Mouse (Mus musculus): Measurements from ENCODE around the gene Pla2g2e. TPM values are rescaled to one million over a fixed set of nuclear protein-coding genes. Genes with fewer than 3 reads are reported as not detected.
"Not testable (repeated sequence)": the region's sequence is repeated elsewhere in the genome, so short reads cannot be mapped to it uniquely, and the experiment has no call there.

Pla2g2e gene
- polyA plus RNA-seq, 1 experiment from 2014 or later, result not detected

- Histone ChIP-seq H3K4me3 (ENCODE audit: low read depth, low read length) (no peak overlapping the region), H3K27me3 (ENCODE audit: insufficient read depth, low read length) (peaks cover 9% of the 10 kb centered on the region; the same call in 1 of the 2 replicates), H3K4me2 (no peak overlapping the region), H3K9me3 (ENCODE audit: low read depth, low read length) (no peaks in the 10 kb centered on the region), H3K9ac (no peak overlapping the region), H3K4me1 (ENCODE audit: insufficient read depth) (no peaks in the 10 kb centered on the region), H3K27ac (ENCODE audit: low read depth) (no peak overlapping the region), H3K36me3 (ENCODE audit: insufficient read depth) (no peaks in the 10 kb centered on the region)
- no peak for DNase-seq
- no peak for ATAC-seq (ENCODE audit: insufficient read depth)
- no peak for TF ChIP-seq CTCF (IDR thresholded peaks at IDR 0.05; ENCODE audit: low read depth)
- WGBS, result 81% methylated on average over 7 of the region's 7 CpGs
Observed at GRCm38 (mm10) chr4:138880811-138881584, 3.3 kb downstream of the Pla2g2e start.

- TF ChIP-seq CTCF (IDR thresholded peaks at IDR 0.05; ENCODE audit: low read depth), result no peak
- peak overlapping the region; percentile 44 for H3K4me2 ChIP-seq
- no peaks in the 10 kb centered on the region for H3K9me3 ChIP-seq (ENCODE audit: low read depth, low read length)
- no peaks in the 10 kb centered on the region for H3K36me3 ChIP-seq (ENCODE audit: insufficient read depth)
- no peak overlapping the region for H3K27ac ChIP-seq (ENCODE audit: low read depth)
- peaks cover 9% of the 10 kb centered on the region; the same call in 1 of the 2 replicates for H3K27me3 ChIP-seq (ENCODE audit: insufficient read depth, low read length)
- peak; percentile 62 for DNase-seq
- no peak overlapping the region for H3K4me3 ChIP-seq (ENCODE audit: low read depth, low read length)
- ATAC-seq (ENCODE audit: insufficient read depth), result no peak
- H3K4me1 ChIP-seq (ENCODE audit: insufficient read depth), result no peaks in the 10 kb centered on the region
- 9% methylated on average over 16 of the region's 16 CpGs for WGBS
- H3K9ac ChIP-seq, result no peak overlapping the region
Observed at GRCm38 (mm10) chr4:138882179-138882578, 4.4 kb downstream of the Pla2g2e start.

DNA sequence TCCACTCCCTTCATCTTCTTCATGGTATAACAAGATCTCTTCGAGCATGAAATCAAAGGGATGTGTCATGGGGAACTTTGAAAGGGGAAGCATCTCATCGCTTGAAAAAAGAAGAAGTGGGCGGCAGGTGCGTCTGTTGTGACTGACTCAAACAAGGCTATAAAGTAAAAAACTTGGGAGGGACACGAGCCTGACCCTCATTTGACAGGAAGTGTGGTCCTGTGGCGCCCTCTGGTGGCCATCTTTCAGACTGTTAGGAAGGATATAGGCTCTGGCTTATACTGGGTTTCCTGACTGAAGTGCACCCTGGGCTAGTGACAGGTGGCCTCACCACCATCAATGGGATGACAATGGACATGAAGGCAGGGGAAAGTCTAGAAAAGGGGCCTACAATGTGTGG, 6.5 kb downstream of the Pla2g2e start:
- Histone ChIP-seq H3K36me3 (ENCODE audit: insufficient read depth) (no peaks in the 10 kb centered on the region), H3K9ac (no peak overlapping the region), H3K27me3 (ENCODE audit: insufficient read depth, low read length) (peaks cover 9% of the 10 kb centered on the region; the same call in 1 of the 2 replicates), H3K9me3 (ENCODE audit: low read depth, low read length) (no peaks in the 10 kb centered on the region), H3K27ac (ENCODE audit: low read depth) (no peak overlapping the region), H3K4me1 (ENCODE audit: insufficient read depth) (no peaks in the 10 kb centered on the region), H3K4me3 (ENCODE audit: low read depth, low read length) (no peak overlapping the region), H3K4me2 (no peak overlapping the region)
- TF ChIP-seq CTCF (IDR thresholded peaks at IDR 0.05; ENCODE audit: low read depth), result peak; percentile 91
- 12% methylated on average over 6 of the region's 6 CpGs for WGBS
- ATAC-seq (ENCODE audit: insufficient read depth) (no peak), DNase-seq (peak; percentile 91)

DNA sequence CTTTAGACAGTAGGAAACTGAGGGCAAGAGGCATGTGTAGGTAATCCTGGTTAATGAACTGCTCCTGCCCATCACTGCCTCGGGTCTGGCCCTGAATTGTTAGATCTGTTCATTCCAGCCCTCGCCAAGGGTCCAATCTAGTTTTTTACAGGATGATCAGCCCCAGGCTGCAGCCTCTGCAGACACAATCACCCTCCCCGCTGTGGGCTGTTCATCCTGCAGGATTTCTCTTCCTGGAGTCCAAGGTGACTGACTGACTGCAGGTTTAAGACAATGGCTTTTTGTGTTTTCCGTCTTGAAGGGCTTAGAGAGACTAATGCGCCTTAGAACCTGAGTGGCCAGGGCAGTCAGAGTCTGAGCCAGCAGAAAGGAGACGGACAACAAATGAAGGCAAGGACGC, 11.4 kb downstream of the Pla2g2e start:
- TF ChIP-seq CTCF (IDR thresholded peaks at IDR 0.05; ENCODE audit: low read depth), result no peak
- 56% methylated on average over 7 of the region's 7 CpGs for WGBS
- Histone ChIP-seq H3K4me2 (no peak overlapping the region), H3K27ac (ENCODE audit: low read depth) (no peak overlapping the region), H3K4me1 (ENCODE audit: insufficient read depth) (no peaks in the 10 kb centered on the region), H3K9me3 (ENCODE audit: low read depth, low read length) (no peaks in the 10 kb centered on the region), H3K36me3 (ENCODE audit: insufficient read depth) (peaks cover 15% of the 10 kb centered on the region; the same call in 1 of the 2 replicates), H3K9ac (no peak overlapping the region), H3K27me3 (ENCODE audit: insufficient read depth, low read length) (no peaks in the 10 kb centered on the region), H3K4me3 (ENCODE audit: low read depth, low read length) (no peak overlapping the region)
- ATAC-seq (ENCODE audit: insufficient read depth), result no peak
- no peak for DNase-seq

DNA sequence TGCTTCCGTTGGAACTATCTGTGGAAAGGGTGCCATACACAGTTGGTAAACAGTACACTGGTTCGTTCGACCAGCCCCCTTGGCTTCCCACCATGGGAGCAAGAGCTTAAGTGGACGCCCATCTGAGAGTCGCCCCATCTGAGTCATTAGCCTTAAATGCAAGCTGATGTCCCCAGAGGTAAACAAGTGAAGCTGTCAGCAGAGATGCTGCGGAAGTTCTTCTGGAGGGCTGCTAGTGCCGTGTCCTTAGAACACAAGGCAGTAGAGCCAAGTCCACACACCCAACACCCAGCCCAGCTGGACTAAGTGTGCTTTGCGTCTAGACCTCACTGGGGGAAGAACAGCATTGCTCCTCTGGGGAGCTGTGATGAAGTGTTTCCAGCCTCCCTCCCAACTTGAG, 11.9 kb downstream of the Pla2g2e start:
- H3K4me3 ChIP-seq (ENCODE audit: low read depth, low read length), result no peak overlapping the region
- H3K4me1 ChIP-seq (ENCODE audit: insufficient read depth), result no peaks in the 10 kb centered on the region
- H3K9ac ChIP-seq, result no peak overlapping the region
- peak; percentile 8 for DNase-seq
- no peaks in the 10 kb centered on the region for H3K27me3 ChIP-seq (ENCODE audit: insufficient read depth, low read length)
- no peaks in the 10 kb centered on the region for H3K9me3 ChIP-seq (ENCODE audit: low read depth, low read length)
- no peak overlapping the region for H3K27ac ChIP-seq (ENCODE audit: low read depth)
- 56% methylated on average over 8 of the region's 8 CpGs for WGBS
- no peak for ATAC-seq (ENCODE audit: insufficient read depth)
- H3K36me3 ChIP-seq (ENCODE audit: insufficient read depth), result peaks cover 15% of the 10 kb centered on the region; the same call in 1 of the 2 replicates
- H3K4me2 ChIP-seq, result no peak overlapping the region
- TF ChIP-seq CTCF (IDR thresholded peaks at IDR 0.05; ENCODE audit: low read depth), result no peak

DNA sequence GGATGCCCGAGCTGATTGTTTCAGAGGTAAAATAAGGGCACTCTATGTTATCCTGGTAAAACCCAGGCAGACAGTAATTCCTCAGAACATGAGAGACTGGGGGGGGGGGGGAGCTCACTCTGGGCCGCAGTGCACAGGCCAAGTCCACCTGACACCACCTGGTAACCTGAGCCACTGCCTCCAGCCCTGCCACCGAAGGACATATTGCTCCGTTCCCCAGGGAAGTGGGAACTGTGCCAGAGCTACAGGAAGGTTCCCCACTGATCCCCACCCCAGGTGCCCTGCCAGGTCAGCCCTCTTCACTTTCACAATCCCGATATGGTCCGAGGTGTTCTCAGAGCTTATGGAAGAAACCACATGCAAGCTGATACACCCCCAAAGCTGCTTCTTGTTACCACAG, 14.9 kb downstream of the Pla2g2e start:
- Histone ChIP-seq H3K27ac (ENCODE audit: low read depth) (no peak overlapping the region), H3K4me2 (no peak overlapping the region), H3K4me3 (ENCODE audit: low read depth, low read length) (no peak overlapping the region), H3K9me3 (ENCODE audit: low read depth, low read length) (no peaks in the 10 kb centered on the region), H3K4me1 (ENCODE audit: insufficient read depth) (no peaks in the 10 kb centered on the region), H3K36me3 (ENCODE audit: insufficient read depth) (peaks cover 39% of the 10 kb centered on the region), H3K27me3 (ENCODE audit: insufficient read depth, low read length) (no peaks in the 10 kb centered on the region), H3K9ac (no peak overlapping the region)
- DNase-seq (no peak), ATAC-seq (ENCODE audit: insufficient read depth) (no peak)
- TF ChIP-seq CTCF (IDR thresholded peaks at IDR 0.05; ENCODE audit: low read depth), result no peak
- 62% methylated on average over 6 of the region's 6 CpGs for WGBS

GRCm38 (mm10) chr4:138893789-138894188, 16.0 kb downstream of the Pla2g2e start:
- 90% methylated on average over 11 of the region's 11 CpGs for WGBS
- peaks cover 41% of the 10 kb centered on the region for H3K36me3 ChIP-seq (ENCODE audit: insufficient read depth)
- not testable (repeated sequence) for H3K27ac ChIP-seq (ENCODE audit: low read depth); H3K4me3 ChIP-seq (ENCODE audit: low read depth, low read length); DNase-seq; H3K27me3 ChIP-seq (ENCODE audit: insufficient read depth, low read length); ATAC-seq (ENCODE audit: insufficient read depth); H3K9ac ChIP-seq; H3K9me3 ChIP-seq (ENCODE audit: low read depth, low read length); H3K4me1 ChIP-seq (ENCODE audit: insufficient read depth); H3K4me2 ChIP-seq
